Mouse (Mus musculus) myocyte (in vitro differentiated cells): ENCODE data around the gene Wwtr1. TPM values are rescaled to one million over a fixed set of nuclear protein-coding genes. Genes with fewer than 3 reads are reported as not detected.

Experiments
- H3K27me3 ChIP-seq: one replicate; pipeline ENCODE4 v1.6.1; 2011; ENCODE audit not compliant: control insufficient read depth, insufficient read depth, insufficient read length
- H3K36me3 ChIP-seq: one replicate; pipeline ENCODE4 v1.6.1; 2011; ENCODE audit not compliant: control insufficient read depth, insufficient read depth
- H3K4me2 ChIP-seq: one replicate; pipeline ENCODE4 v1.6.1; 2011; ENCODE audit warnings: low read depth, control low read depth
- H3K4me3 ChIP-seq: one replicate; pipeline ENCODE4 v1.5.1; 2011; ENCODE audit warnings: mild to moderate bottlenecking, control low read depth, moderate library complexity
- H3K79me2 ChIP-seq: one replicate; pipeline ENCODE4 v1.6.1; 2011; ENCODE audit not compliant: control insufficient read depth, insufficient read depth
- H3ac ChIP-seq: one replicate; pipeline ENCODE4 v1.6.1; 2011; ENCODE audit not compliant: control insufficient read depth, insufficient read length
- CEBPB ChIP-seq: IDR thresholded peaks from 2 replicates; pipeline ENCODE4 v1.6.1; 2011; ENCODE audit warnings: mild to moderate bottlenecking, moderate library complexity; ENCODE audit not compliant: poor library complexity, insufficient read depth, severe bottlenecking
- E2F4 ChIP-seq: IDR thresholded peaks from one replicate; pipeline ENCODE4 v1.6.1; 2011; ENCODE audit warnings: mild to moderate bottlenecking, control low read depth, moderate library complexity; ENCODE audit not compliant: insufficient read depth
- MAX ChIP-seq: IDR thresholded peaks from one replicate; pipeline ENCODE4 v1.6.1; 2011; ENCODE audit warnings: low read depth, mild to moderate bottlenecking, control low read depth
- MYOD1 ChIP-seq, 3 experiments: IDR thresholded peaks; one replicate each; pipeline ENCODE4 v1.6.1; 2011; ENCODE audit warnings: control low read depth in 2 of 3, low read depth in 2 of 3, mild to moderate bottlenecking in 2 of 3, moderate library complexity in 1 of 3; ENCODE audit not compliant: insufficient read length in 2 of 3, control insufficient read depth in 1 of 3
- MYOG ChIP-seq, 3 experiments: IDR thresholded peaks; one replicate each; pipeline ENCODE4 v1.6.1; 2011; ENCODE audit warnings: control low read depth in 2 of 3, low read depth in 2 of 3, mild to moderate bottlenecking in 2 of 3; ENCODE audit not compliant: insufficient read length in 2 of 3, control insufficient read depth in 1 of 3, insufficient read depth in 1 of 3
- POLR2A ChIP-seq: IDR thresholded peaks from one replicate; pipeline ENCODE4 v1.6.1; 2011; ENCODE audit warnings: low read depth, mild to moderate bottlenecking, control low read depth, moderate library complexity; ENCODE audit not compliant: insufficient read length
- POLR2AphosphoS2 ChIP-seq: IDR thresholded peaks from one replicate; pipeline ENCODE4 v1.6.1; 2011; ENCODE audit warnings: low read depth, control low read depth; ENCODE audit not compliant: insufficient read length
- REST ChIP-seq: IDR thresholded peaks from one replicate; pipeline ENCODE4 v1.6.1; 2011; ENCODE audit warnings: mild to moderate bottlenecking, control low read depth, moderate library complexity; ENCODE audit not compliant: insufficient read depth, insufficient read length
- SRF ChIP-seq: IDR thresholded peaks from one replicate; pipeline ENCODE4 v1.6.1; 2011; ENCODE audit warnings: low read depth; ENCODE audit not compliant: control insufficient read depth, insufficient read length
- TCF12 ChIP-seq: IDR thresholded peaks from one replicate; pipeline ENCODE4 v1.6.1; 2011; ENCODE audit warnings: mild to moderate bottlenecking, control low read depth; ENCODE audit not compliant: poor library complexity, insufficient read depth, severe bottlenecking
- TCF3 ChIP-seq: IDR thresholded peaks from one replicate; pipeline ENCODE4 v1.6.1; 2011; ENCODE audit warnings: low read depth, control low read depth; ENCODE audit not compliant: insufficient read length
- USF1 ChIP-seq: IDR thresholded peaks from one replicate; pipeline ENCODE4 v1.6.1; 2011; ENCODE audit warnings: low read depth, mild to moderate bottlenecking, control low read depth, moderate library complexity
- polyA plus RNA-seq: library from polyadenylated mRNA; unstranded; fragments of >200 nt; fragmentation: generic; extraction: Trizol; gene quantifications from one replicate; pipeline ENCODE4 v1.2.1, GENCODE M21; 2012; ENCODE audit warnings: missing spikeins

Wwtr1 gene
- polyA plus RNA-seq, 1 experiment = 63.1 TPM

DNA sequence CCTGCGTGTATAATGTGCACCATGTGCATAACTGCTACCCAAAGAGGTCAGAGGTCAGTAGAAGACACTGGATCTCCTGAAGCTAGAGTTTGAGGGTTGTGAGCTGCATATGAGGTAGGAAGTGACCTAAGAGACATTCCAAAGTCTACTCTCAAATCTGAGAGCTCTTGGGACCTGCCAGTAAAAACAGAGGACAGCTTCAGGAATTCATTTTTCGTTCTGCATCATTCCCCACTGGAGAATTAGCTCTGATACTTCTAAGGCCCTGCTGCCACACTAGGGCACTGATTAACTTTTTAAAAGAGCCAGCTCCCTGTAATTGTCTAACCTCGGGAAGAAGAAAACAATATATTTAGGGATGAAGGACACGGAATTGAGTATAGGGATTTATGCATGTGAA lies 53.8 kb downstream of the Wwtr1 start:
- Histone ChIP-seq H3K79me2 (peaks cover 90% of the 10 kb centered on the region), H3K4me2 (no peak overlapping the region), H3K36me3 (peaks cover 12% of the 10 kb centered on the region), H3K4me3 (no peak overlapping the region), H3K27me3 (no peaks in the 10 kb centered on the region), H3ac (no peak overlapping the region)
- TF ChIP-seq POLR2AphosphoS2 = no peak
- TF ChIP-seq USF1 = no peak
- no peak for TF ChIP-seq TCF3

DNA sequence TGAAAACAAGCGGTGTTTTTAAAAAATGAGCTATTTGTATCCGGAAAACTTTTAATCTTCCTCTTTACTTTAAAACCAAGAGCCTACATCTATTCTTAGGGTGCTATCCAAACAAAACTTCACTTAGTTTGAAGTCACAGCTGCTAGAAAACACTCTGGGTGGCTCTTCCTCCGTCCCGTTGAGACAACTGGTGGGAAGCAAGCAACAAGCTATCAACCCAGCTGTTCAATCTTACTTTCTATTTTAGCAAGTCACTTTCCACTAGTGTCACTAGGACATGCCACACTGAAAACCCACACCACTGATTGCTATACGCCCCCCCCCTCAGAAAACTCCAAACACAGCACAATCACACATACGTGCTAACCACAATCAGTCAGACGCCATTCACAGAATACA lies 55.7 kb downstream of the Wwtr1 start:
- H3K36me3 ChIP-seq = peaks cover 12% of the 10 kb centered on the region
- TF ChIP-seq USF1 (no peak), CEBPB (no peak), E2F4 (no peak), MYOG (IDR thresholded peaks at IDR 0.05; ENCODE audit: control insufficient read depth in 1 of 3, insufficient read depth in 1 of 3, insufficient read length in 2 of 3, low read depth in 2 of 3) (peak in 2 of 3 experiments; percentile 52 to 96), TCF12 (peak; percentile 79), MYOD1 (IDR thresholded peaks at IDR 0.05; ENCODE audit: control insufficient read depth in 1 of 3, insufficient read length in 2 of 3, low read depth in 2 of 3) (peak; percentile 43 to 68 (median 66))
- H3K4me3 ChIP-seq = no peak overlapping the region
- peak overlapping the region; percentile 53 for H3K4me2 ChIP-seq
- no peaks in the 10 kb centered on the region for H3K27me3 ChIP-seq
- no peak overlapping the region for H3ac ChIP-seq
- peaks cover 90% of the 10 kb centered on the region for H3K79me2 ChIP-seq

DNA sequence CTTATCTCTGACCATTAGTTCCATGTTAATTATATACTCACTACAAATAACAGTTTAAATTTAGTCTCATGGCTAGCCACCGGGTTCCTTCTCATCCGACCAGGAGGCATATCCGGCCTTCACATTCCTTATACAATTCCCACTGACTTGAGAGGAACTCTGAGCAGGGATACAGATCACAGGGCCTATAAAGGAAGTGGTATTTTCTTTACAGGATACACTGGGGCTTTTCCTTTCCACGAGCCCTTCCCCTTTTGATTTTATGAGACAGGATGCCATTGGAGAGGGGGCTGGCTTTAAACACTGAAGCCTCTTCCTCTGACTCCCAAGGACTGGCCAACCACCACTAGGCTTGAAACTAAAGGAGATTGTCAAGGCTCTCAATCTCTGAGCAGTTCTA lies 59.6 kb downstream of the Wwtr1 start:
- no peaks in the 10 kb centered on the region for H3K36me3 ChIP-seq
- no peak overlapping the region for H3ac ChIP-seq
- no peaks in the 10 kb centered on the region for H3K27me3 ChIP-seq
- H3K4me2 ChIP-seq = no peak overlapping the region
- no peak overlapping the region for H3K4me3 ChIP-seq
- TF ChIP-seq E2F4 (no peak), SRF (no peak), TCF12 (no peak), POLR2AphosphoS2 (no peak), REST (no peak), CEBPB (no peak), MAX (no peak), MYOD1 (IDR thresholded peaks at IDR 0.05; ENCODE audit: control insufficient read depth in 1 of 3, insufficient read length in 2 of 3, low read depth in 2 of 3) (no peak), MYOG (IDR thresholded peaks at IDR 0.05; ENCODE audit: control insufficient read depth in 1 of 3, insufficient read depth in 1 of 3, insufficient read length in 2 of 3, low read depth in 2 of 3) (no peak), POLR2A (no peak), TCF3 (no peak), USF1 (no peak)
- H3K79me2 ChIP-seq = peaks cover 96% of the 10 kb centered on the region

DNA sequence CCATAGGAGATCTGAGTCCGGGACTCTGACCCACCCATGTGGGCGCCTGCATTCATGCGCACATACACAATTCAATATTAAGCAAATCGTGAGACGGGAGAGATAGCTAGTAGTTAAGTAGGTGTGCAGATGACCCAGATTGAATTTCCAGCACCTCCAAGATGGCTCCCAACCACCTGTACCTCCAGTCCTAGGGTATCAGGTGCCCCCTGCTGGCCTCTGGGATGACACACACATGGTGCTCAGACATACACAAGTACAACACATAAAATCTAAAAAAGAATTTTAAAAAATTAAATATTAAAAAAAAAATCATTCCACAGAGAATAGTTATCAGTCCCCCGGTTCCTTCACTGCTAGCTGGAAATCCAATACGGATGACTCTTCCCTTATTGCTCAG lies 60.7 kb downstream of the Wwtr1 start:
- TF ChIP-seq REST (no peak), TCF12 (no peak), USF1 (no peak), MYOD1 (IDR thresholded peaks at IDR 0.05; ENCODE audit: control insufficient read depth in 1 of 3, insufficient read length in 2 of 3, low read depth in 2 of 3) (no peak), E2F4 (no peak), CEBPB (no peak), SRF (no peak), TCF3 (no peak), MYOG (IDR thresholded peaks at IDR 0.05; ENCODE audit: control insufficient read depth in 1 of 3, insufficient read depth in 1 of 3, insufficient read length in 2 of 3, low read depth in 2 of 3) (no peak), MAX (no peak)
- Histone ChIP-seq H3K4me2 (no peak overlapping the region), H3K4me3 (no peak overlapping the region), H3K27me3 (no peaks in the 10 kb centered on the region), H3ac (no peak overlapping the region), H3K79me2 (peaks cover 89% of the 10 kb centered on the region), H3K36me3 (no peaks in the 10 kb centered on the region)

DNA sequence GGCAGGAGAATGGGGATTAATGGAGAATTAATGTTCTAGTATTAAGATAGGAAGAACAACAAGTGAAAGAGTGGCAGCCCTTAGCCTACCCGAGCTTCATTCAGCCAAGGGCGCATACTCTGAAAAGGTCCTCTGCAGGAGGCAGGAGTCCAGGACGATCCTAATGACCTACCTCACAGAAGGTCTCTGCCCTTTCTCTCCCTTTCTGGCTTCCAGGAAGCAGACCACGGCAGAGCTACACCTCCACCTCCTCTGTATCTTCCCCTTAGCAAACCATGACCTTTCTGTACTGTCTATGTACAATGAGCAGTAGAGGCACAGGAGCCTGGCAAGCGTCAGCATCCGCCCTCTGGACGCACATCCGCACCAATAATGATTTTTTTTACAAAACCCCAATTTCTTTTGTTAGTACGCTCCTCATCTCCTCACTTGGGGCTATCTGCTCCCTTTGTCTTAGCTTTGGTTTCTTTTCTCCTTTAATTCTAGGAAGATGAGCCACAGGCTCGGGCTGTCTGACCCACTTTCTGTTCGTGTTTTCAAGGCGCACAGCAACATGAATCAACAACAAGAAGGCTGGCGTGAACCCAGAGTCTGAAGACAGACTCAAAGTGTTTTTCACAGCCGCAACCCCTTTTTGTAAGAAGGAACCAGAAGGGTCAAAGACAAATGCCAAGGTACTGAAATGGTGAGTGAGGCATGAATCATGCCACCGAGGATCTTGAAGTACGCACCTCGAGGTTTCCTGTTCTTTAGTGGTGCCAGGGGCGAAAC lies 63.7 kb downstream of the Wwtr1 start:
- no peak for TF ChIP-seq MYOG (IDR thresholded peaks at IDR 0.05; ENCODE audit: control insufficient read depth in 1 of 3, insufficient read depth in 1 of 3, insufficient read length in 2 of 3, low read depth in 2 of 3)
- TF ChIP-seq REST = no peak
- TF ChIP-seq CEBPB = no peak
- TF ChIP-seq POLR2AphosphoS2 = no peak
- no peak for TF ChIP-seq TCF12
- TF ChIP-seq E2F4 = no peak
- no peak for TF ChIP-seq SRF
- no peak for TF ChIP-seq TCF3
- no peak for TF ChIP-seq USF1
- TF ChIP-seq POLR2A = no peak
- no peak for TF ChIP-seq MAX
- Histone ChIP-seq H3K4me3 (peak overlapping the region; percentile 7), H3K79me2 (peaks cover 87% of the 10 kb centered on the region), H3K36me3 (no peaks in the 10 kb centered on the region), H3K27me3 (no peaks in the 10 kb centered on the region), H3K4me2 (peak overlapping the region; percentile 91), H3ac (no peak overlapping the region)
